Mouse (Mus musculus): ENCODE results near the gene Cngb1.
"Not testable (repeated sequence)": the region's sequence is repeated elsewhere in the genome, so short reads cannot be mapped to it uniquely, and the experiment has no call there.

Gene Cngb1

DNA sequence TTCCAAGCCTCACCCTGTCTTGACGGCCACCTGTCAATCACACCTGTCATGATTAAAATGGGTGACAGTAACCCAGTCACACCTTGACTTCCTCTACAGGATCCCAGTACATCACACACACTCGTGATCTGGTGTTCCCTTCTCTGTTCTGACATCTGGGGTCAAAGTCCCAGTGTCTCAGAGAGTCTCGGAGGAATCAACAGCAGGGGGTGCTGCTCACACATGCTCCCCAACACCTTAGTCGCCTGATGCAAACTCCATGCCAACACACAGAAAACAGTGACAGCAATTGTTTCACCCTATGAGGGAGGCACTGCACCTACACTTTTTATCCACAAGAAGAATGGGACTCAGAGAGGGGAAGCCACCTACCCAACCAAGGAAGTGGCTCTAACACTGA lies 56.5 kb downstream of the Cngb1 start:
- DNase-seq (ENCODE audit: low read depth, low spot score): no peak

GRCm38 (mm10) chr8:95247277-95247676 lies 59.1 kb downstream of the Cngb1 start:
- DNase-seq (ENCODE audit: low read depth, low spot score): no peak

DNA sequence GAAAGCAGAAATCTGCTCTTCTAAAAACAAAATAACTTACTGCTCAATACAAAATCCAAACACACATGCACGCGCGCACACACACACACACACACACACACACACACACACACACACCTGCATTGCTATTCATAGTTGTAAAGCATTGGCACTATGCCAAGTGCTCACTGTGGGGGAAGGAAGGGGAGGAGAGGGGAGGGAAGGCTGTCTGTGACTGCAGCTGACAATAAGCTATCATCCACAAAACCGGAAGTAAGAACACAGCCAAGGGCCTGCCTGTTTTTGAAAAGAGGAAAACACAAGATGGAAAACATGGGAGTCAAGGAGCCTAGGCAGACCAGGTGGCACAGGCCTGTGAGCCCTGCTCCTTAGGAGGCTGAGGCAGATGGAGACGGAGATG lies 61.2 kb downstream of the Cngb1 start:
- no peak for DNase-seq (ENCODE audit: low read depth, low spot score)

DNA sequence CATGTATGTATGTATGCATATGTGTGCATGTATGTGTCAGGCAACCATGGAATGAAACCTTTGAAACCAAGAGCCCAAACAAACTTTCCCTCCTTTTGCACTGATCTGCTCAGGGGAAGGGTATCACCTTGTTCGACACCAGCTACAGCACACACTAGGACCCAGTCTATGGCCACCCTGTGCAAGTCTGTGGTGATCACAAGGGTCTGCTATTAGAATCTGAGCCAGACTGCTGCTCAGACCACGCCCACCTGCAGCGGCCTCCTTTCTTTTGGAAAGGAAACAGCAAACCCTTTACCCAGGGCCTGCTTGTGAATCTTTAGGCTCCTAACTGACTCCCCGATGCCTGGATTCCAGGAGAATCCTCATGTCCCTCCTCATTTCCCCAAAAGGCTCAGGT lies 62.5 kb downstream of the Cngb1 start:
- no peak for DNase-seq (ENCODE audit: low read depth, low spot score)

DNA sequence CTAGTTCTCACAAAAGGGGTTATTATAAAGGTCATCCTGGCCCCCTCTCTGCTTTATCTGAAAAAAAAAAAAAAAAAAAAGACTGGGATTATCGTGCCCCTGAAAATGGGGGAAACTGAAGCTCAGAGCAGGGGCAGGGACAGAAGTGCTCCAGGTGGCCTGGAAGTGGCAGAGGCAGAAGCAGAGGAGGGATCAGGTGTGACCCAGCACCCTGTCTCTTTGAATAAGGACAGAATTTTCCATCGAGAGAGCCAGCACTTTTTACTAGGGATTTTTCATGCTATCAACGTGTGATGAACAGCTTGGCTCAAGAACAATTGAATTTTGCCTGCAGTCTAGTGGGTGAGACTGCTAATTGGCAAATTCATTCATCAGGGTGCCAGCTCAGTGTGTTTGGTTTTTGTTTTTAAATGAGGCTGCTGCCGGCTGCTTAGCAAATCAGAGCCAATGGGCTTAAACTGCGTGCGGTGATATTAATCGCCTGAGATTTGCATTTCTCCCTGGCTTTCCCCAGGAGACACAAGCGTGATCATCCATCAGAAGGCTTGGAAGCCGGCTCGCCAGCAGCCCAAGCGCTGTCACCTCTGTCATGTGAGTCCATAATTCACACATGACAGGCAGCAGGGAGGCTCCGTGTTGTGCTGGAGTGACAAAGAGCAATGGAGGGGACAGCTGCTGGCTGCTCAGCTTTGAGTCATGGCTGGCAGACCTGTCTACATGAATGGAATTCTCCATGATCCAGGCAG lies 63.4 kb downstream of the Cngb1 start:
- DNase-seq (ENCODE audit: low read depth, low spot score): peak; percentile 49

DNA sequence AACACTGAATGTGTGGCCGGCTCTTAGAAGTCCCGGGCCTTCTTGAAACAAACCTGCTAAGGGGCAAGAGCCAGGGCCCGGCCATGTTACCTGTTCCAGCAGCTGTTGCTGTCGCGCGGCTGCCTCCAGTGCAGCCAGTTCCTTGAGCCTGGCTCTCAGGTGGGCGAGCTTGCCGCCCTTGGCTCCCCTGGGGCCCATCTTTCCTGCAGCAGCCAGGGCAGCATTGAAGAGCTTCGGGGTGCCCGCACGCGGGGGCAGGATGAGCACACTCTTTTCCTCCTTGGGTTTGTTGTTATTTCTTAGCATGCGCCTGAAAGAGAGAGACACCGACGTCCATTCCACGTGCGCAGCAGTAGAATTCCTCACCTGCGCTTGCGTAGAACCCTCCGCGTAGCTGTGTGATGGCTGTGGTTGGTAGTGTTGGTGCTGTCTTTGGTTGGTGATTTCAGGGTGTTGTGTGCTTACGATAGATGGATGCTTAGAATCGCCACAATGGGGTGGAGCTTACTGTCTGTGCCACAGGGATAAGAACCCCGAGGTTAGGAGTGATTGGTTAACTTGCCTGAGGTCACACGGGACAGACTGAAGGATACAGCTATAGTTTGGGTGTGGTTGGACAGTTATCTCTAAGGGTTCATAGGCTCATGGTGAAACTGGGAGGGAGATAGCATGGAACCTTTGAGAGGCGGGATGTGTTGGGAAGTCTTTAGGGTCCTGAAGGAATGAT lies 64.1 kb downstream of the Cngb1 start:
- DNase-seq (ENCODE audit: low read depth, low spot score): no peak

GRCm38 (mm10) chr8:95235683-95236082 lies 70.7 kb downstream of the Cngb1 start:
- DNase-seq (ENCODE audit: low read depth, low spot score): peak; percentile 62

- DNase-seq (ENCODE audit: low read depth, low spot score): not testable (repeated sequence)
Measured at GRCm38 (mm10) chr8:95230086-95230485, 76.3 kb downstream of the Cngb1 start.

GRCm38 (mm10) chr8:95227151-95227468 lies 79.3 kb downstream of the Cngb1 start:
- no peak for DNase-seq (ENCODE audit: low read depth, low spot score)

DNA sequence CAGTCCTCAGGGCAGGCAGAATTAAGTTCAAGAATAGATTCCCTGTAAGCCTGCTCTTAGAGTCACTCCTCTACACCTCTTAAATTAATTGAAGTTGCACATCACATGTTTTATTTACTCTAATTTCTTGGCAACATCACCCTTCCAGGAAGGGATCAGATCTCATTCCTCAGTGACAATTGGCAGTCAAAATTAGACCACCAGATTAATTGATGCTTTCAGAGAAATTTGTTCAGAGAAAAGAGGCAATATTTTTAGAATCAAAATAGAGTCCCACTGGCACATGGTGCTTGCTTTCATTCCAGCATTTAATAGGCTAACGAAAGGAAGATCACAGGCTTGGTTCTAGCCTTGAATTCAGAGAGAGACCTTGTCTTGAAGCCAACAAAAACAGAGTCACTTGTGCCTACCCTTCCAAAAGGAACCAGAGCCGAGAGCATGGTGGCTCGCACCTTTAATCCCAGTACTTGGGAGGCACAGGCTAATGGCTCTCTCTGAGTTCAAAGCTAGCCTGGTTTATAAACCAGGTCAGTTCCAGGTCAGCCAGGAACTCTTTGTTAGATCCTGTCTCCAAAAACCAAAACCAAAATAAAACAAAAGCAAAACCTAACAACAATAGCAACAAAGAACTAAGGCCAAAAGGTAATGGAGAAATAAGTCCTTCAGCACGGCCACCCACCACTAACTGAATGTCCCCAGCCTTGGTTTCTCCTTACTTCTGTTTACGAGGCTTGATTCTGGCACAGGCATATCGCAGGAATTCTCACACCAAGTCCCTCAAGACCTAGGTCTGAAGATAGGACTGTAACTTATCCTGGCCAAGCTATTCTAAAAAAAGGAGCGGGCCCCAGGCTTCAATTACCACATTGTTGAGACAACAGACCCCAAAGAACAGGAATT lies 79.9 kb downstream of the Cngb1 start:
- DNase-seq (ENCODE audit: low read depth, low spot score): no peak

GRCm38 (mm10) chr8:95223969-95224368 lies 82.4 kb downstream of the Cngb1 start:
- no peak for DNase-seq (ENCODE audit: low read depth, low spot score)

DNA sequence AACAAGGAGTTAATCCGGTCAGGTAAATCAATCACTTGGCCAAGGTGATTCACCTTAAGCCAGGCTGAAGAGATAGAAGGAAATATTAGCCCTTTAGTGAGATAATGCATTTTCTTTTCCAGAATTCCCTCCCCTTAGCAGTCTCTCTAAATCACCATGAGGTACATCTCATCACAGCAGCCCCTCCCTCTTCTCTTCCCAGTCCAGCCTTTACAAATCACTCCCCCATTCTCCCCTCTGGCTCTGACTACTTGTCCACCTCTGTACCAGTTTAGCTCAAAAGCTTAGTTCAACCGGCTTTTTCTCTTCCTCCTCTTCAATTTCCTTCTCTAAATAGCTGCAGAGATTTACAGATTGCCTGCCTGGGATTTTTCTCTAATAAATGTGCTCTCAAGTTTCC lies 85.3 kb downstream of the Cngb1 start:
- DNase-seq (ENCODE audit: low read depth, low spot score): no peak

DNA sequence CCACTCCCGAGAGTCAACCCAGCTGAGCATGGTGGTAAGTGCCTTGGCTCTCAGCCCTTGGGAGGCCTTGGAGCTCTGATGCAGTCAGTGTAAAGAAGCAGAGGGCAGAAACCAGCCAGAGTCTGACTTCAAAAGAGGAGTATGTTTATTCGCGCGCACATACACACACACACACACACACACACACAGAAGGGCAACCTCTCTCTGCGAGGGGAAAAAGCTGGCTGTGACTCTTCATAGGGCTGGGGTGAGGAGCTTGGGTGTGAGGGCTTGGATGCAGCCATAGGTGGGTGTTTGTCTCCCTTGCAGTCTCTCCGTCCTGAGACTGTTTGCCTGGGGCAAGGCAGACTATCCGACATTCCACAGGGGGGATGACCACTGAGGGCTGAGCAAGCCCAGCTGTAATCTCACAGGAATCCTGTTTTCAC lies 85.8 kb downstream of the Cngb1 start:
- no peak for DNase-seq (ENCODE audit: low read depth, low spot score)

DNA sequence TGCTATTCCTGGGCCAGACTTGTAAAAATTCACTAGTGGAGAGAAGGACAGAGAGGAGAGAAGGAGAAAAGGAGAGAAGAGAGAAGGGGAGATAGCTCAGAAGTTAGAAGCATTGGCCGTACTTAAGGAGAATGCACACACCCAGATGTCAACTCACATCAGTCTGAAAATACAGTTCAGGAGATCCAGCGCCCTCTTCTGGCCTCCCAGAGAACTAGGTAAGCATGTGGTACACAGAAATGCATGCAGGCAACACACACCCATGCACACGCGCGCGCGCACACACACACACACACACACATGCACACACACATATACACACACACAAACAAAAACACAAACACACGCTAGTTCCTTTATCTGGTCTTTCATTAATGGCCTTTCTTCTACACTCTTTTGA lies 86.8 kb downstream of the Cngb1 start:
- no peak for DNase-seq (ENCODE audit: low read depth, low spot score)

- peak; percentile 45 for DNase-seq (ENCODE audit: low read depth, low spot score)
Measured at GRCm38 (mm10) chr8:95215709-95216360, 90.5 kb downstream of the Cngb1 start.

DNA sequence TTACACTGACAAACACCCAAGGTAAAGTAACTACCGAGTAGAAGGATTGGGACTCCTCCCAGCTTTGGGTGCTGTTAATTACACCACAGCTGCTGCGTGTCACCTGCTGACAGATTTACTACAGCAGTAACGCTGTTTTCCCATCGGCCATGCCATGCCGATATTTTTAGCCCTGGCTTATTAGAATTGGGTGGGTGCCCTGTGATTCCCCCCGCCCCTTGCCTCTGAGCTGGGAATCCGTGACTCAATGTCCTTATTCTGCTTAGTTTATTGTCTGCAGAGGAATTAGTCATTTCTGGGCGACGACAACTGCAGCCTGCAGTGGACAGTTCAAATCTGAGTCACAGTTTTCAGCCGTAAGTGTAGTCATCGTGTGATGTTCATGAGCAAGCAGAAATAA lies 96.5 kb downstream of the Cngb1 start:
- DNase-seq (ENCODE audit: low read depth, low spot score): no peak

DNA sequence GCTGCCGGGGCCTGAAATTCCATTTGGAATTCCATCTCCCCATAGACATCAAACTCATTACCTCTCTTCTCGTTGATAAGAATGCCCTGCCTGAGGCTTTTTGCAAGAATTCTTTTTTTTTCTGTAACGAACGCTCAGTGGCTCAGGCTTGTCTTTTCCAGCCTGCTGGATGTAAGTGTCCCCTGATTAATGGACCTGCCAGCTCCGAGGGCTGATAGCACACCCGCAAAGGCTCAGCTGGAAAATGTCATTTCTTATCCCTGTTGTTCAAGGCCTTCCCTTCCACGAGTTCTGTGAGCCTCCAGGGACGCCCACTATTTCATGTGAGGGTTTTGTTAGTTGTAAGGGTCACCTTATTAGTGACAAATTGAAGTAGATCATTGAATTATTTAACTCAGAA lies 100.4 kb downstream of the Cngb1 start:
- no peak for DNase-seq (ENCODE audit: low read depth, low spot score)

DNA sequence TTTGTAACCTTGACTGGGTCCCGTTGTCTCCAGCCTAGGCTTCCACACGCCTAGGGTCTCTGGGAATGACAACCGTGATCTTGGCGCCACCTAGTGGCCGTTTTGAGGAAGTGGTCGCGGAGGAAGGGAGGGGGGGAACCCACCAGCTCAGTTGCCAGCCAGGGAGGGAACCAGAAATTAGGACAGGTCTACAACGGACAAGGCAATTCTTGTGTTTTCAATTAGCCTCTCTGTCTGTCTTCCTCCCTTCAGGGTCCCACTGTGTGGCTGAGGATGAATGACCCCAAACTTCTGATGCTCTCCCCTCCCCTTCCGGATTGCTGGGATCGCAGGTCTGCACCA lies 102.4 kb downstream of the Cngb1 start:
- DNase-seq (ENCODE audit: low read depth, low spot score): peak; percentile 82

DNA sequence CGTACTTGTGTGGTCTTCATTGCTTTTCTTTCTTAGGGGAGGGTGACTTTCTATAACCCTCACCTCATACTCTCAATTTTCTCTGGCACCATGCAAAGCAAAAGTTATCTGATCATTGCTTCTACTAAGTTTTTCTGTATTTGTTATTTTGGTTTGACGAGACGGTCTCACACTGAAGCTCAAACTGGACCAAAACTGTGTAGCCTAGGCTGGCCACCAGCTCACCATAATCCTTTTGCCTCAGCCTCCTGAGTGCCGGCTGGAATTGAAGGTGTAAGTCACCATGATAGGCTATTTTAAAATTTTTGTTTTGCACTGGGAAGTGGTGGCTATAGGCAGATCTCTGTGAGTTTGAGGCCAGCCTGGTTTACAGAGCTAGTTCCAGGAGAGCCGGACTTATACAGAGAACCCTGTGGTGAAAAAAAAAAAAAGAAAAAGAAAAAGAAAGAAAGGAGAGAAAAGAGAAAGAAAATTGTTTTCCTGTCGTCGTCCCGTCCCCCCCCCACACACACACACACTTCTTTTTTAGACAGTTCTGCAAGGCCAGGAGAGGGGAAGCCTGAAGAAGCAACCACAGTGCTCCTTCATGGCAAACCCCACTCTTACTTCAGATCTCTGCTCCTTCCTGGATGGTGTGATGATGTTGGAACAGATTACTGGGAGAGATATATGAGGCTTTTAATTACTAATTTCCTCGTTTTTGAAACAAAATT lies 102.9 kb downstream of the Cngb1 start:
- DNase-seq (ENCODE audit: low read depth, low spot score): no peak

- no peak for DNase-seq (ENCODE audit: low read depth, low spot score)
Measured at GRCm38 (mm10) chr8:95202649-95203275, 103.6 kb downstream of the Cngb1 start, which contains the start of gene Kifc3. TSS of gene Kifc3 (minus strand) at chr8:95202812.

GRCm38 (mm10) chr8:95202056-95202570 lies 104.3 kb downstream of the Cngb1 start:
- DNase-seq (ENCODE audit: low read depth, low spot score): no peak

Measured in retina, postnatal 7 days (tissue).